Mouse (Mus musculus) midbrain, postnatal 0 days (tissue): ENCODE measurements around the gene Nr5a1. TPM values are rescaled to one million over a fixed set of nuclear protein-coding genes. Genes with fewer than 3 reads are reported as not detected.

Source experiments
- ATAC-seq: fragments of 200-750 bp; cut with Nextera tagmentation; 2 replicates; pipeline ENCODE4 v1.8.0; 2017; ENCODE audit warnings: moderate number of reproducible peaks, mild to moderate bottlenecking, moderate TSS enrichment, moderate library complexity; ENCODE audit not compliant: low FRiP score
- DNase-seq: peaks from one replicate; pipeline ENCODE4 v3.0.0-alpha.2; 2015; ENCODE audit warnings: low spot score
- H3K27ac ChIP-seq: fragments of 300-500 bp; sonication (generic); 2 replicates; pipeline ENCODE4 v1.5.1; 2014; ENCODE audit warnings: low read depth, mild to moderate bottlenecking, low read length, mixed read lengths
- H3K27me3 ChIP-seq: fragments of 300-500 bp; sonication (generic); 2 replicates; pipeline ENCODE4 v1.6.1; 2014; ENCODE audit warnings: low read length, control low read depth, mixed read lengths; ENCODE audit not compliant: insufficient read depth
- H3K36me3 ChIP-seq: fragments of 300-500 bp; sonication (generic); 2 replicates; pipeline ENCODE4 v1.6.1; 2014; ENCODE audit warnings: low read length, control low read depth, mixed read lengths; ENCODE audit not compliant: insufficient read depth
- H3K4me1 ChIP-seq: fragments of 300-500 bp; sonication (generic); 2 replicates; pipeline ENCODE4 v1.6.1; 2014; ENCODE audit warnings: mild to moderate bottlenecking, control low read depth, antibody characterized with exemption, low read length, mixed read lengths; ENCODE audit not compliant: insufficient read depth
- H3K4me2 ChIP-seq: fragments of 300-500 bp; sonication (generic); 2 replicates; pipeline ENCODE4 v1.6.1; 2014; ENCODE audit warnings: low read depth, mild to moderate bottlenecking, low read length, mixed read lengths; ENCODE audit not compliant: poor library complexity, severe bottlenecking
- H3K4me3 ChIP-seq: fragments of 300-500 bp; sonication (generic); 2 replicates; pipeline ENCODE4 v1.5.1; 2014; ENCODE audit warnings: low read depth, mild to moderate bottlenecking, low read length, moderate library complexity
- H3K9ac ChIP-seq: fragments of 300-500 bp; sonication (generic); replicated peaks from 2 replicates; pipeline ENCODE4 v1.6.1; 2014; ENCODE audit warnings: mild to moderate bottlenecking, low read length, moderate library complexity, mixed read lengths; ENCODE audit not compliant: poor library complexity, severe bottlenecking
- H3K9me3 ChIP-seq: fragments of 300-500 bp; sonication (generic); 2 replicates; pipeline ENCODE4 v1.6.1; 2016; ENCODE audit warnings: low read length, control low read depth
- CTCF ChIP-seq: IDR thresholded peaks from 2 replicates; pipeline ENCODE4 v1.5.1; 2016; ENCODE audit warnings: antibody characterized with exemption, mild to moderate bottlenecking
- WGBS: fragments of 180-500 bp; shearing (Covaris S2); extraction: QIAGEN DNeasy Blood & Tissue Kit; methylation state at CpG from one replicate; pipeline ENCODE4 v1.1.7; 2014; 5-methylcytosine and 5-hydroxymethylcytosine counted together
- polyA plus RNA-seq: library from polyadenylated mRNA; unstranded; fragments of >200 nt; fragmentation: Nextera tagmentation; extraction: Ambion mirVana; gene quantifications from 2 replicates; pipeline ENCODE4 v1.2.1, GENCODE M21; 2015
- total RNA-seq: library from RNA; depleted of rRNA; stranded (reverse); fragments of >200 nt; gene quantifications from 2 replicates; pipeline ENCODE4 v1.2.3, GENCODE M21; 2014

Gene Nr5a1
- total and polyA plus RNA-seq, 2 experiments from 2014 or later = 0.11 to 2.1 TPM

- no peaks in the 10 kb centered on the region for H3K9me3 ChIP-seq
- no peak for TF ChIP-seq CTCF
- WGBS = under 1% methylated on average over 73 of the region's 75 CpGs
- peaks cover 59% of the 10 kb centered on the region for H3K27me3 ChIP-seq
- H3K9ac ChIP-seq = no peak overlapping the region
- no peak overlapping the region for H3K27ac ChIP-seq
- ATAC-seq (peak; percentile 14; the same call in 1 of the 2 replicates), DNase-seq (peak; percentile 21)
- peak overlapping the region; percentile 20; the same call in 1 of the 2 replicates for H3K4me3 ChIP-seq
- no peaks in the 10 kb centered on the region for H3K36me3 ChIP-seq
- peaks cover 4% of the 10 kb centered on the region; the same call in 1 of the 2 replicates for H3K4me1 ChIP-seq
- peak overlapping the region; percentile 30 for H3K4me2 ChIP-seq
Measured at GRCm38 (mm10) chr2:38710304-38711241, 3.8 kb downstream of the Nr5a1 start.

GRCm38 (mm10) chr2:38708907-38709688 is 5.2 kb downstream of the Nr5a1 start:
- Histone ChIP-seq H3K4me1 (peaks cover 4% of the 10 kb centered on the region; the same call in 1 of the 2 replicates), H3K9ac (no peak overlapping the region), H3K27me3 (peaks cover 62% of the 10 kb centered on the region), H3K4me3 (no peak overlapping the region), H3K9me3 (no peaks in the 10 kb centered on the region), H3K36me3 (no peaks in the 10 kb centered on the region), H3K4me2 (no peak overlapping the region), H3K27ac (no peak overlapping the region)
- ATAC-seq (no peak), DNase-seq (no peak)
- no peak for TF ChIP-seq CTCF
- WGBS = 34% methylated on average over 12 of the region's 12 CpGs

GRCm38 (mm10) chr2:38706661-38707060 is 7.7 kb downstream of the Nr5a1 start:
- WGBS = 32% methylated on average over 6 of the region's 6 CpGs
- no peak for ATAC-seq

GRCm38 (mm10) chr2:38705036-38705435 is 9.3 kb downstream of the Nr5a1 start:
- Histone ChIP-seq H3K4me3 (no peak overlapping the region), H3K9ac (no peak overlapping the region), H3K9me3 (no peaks in the 10 kb centered on the region), H3K4me2 (no peak overlapping the region), H3K27me3 (peaks cover 53% of the 10 kb centered on the region), H3K4me1 (no peaks in the 10 kb centered on the region), H3K36me3 (no peaks in the 10 kb centered on the region), H3K27ac (no peak overlapping the region)
- ATAC-seq (no peak), DNase-seq (no peak)
- WGBS = 72% methylated on average over 4 of the region's 4 CpGs
- TF ChIP-seq CTCF = no peak

More at GRCm38 (mm10) chr2:38706661-38707060, 7.7 kb downstream of the Nr5a1 start:
- no peak overlapping the region for H3K4me3 ChIP-seq
- no peak for TF ChIP-seq CTCF
- H3K27me3 ChIP-seq = peaks cover 53% of the 10 kb centered on the region
- no peak overlapping the region for H3K27ac ChIP-seq
- H3K36me3 ChIP-seq = no peaks in the 10 kb centered on the region
- H3K4me2 ChIP-seq = no peak overlapping the region
- peaks cover 4% of the 10 kb centered on the region; the same call in 1 of the 2 replicates for H3K4me1 ChIP-seq
- no peaks in the 10 kb centered on the region for H3K9me3 ChIP-seq
- H3K9ac ChIP-seq = no peak overlapping the region
- DNase-seq = no peak

- Histone ChIP-seq H3K9ac (no peak overlapping the region), H3K36me3 (no peaks in the 10 kb centered on the region), H3K4me1 (no peaks in the 10 kb centered on the region), H3K27ac (no peak overlapping the region), H3K27me3 (peaks cover 46% of the 10 kb centered on the region), H3K4me3 (no peak overlapping the region), H3K4me2 (no peak overlapping the region), H3K9me3 (no peaks in the 10 kb centered on the region)
- WGBS = 84% methylated on average over 9 of the region's 9 CpGs
- DNase-seq (no peak), ATAC-seq (no peak)
- no peak for TF ChIP-seq CTCF
Measured at GRCm38 (mm10) chr2:38704336-38704735, 10.0 kb downstream of the Nr5a1 start.
